Mouse (Mus musculus): ENCODE measurements around the gene Olfr961. TPM values are rescaled to one million over a fixed set of nuclear protein-coding genes. Genes with fewer than 3 reads are reported as not detected.

Gene Olfr961
- total and polyA plus RNA-seq, 3 experiments = 0.11 TPM; not detected in 2

Other genes starting within 250 kb of the Olfr961 start
- gene Olfr952, start 217.9 kb upstream of the Olfr961 start, total RNA-seq (2014; fragmentation: Nextera tagmentation) = not detected in 2 replicates
- not detected in 2 replicates for gene Olfr952, start 217.9 kb upstream of the Olfr961 start, total RNA-seq (2017)
- gene Olfr952, start 217.9 kb upstream of the Olfr961 start, polyA plus RNA-seq (2012) = not detected in 2 replicates
- gene Olfr954, start 188.4 kb upstream of the Olfr961 start, total RNA-seq (2014; fragmentation: Nextera tagmentation) = not detected in 2 replicates
- 0.06 and 0.11 TPM in 2 replicates for gene Olfr954, start 188.4 kb upstream of the Olfr961 start, total RNA-seq (2017)
- not detected in 2 replicates for gene Olfr954, start 188.4 kb upstream of the Olfr961 start, polyA plus RNA-seq (2012)
- gene Olfr955, start 173.1 kb upstream of the Olfr961 start, total RNA-seq (2014; fragmentation: Nextera tagmentation) = not detected in 2 replicates
- gene Olfr955, start 173.1 kb upstream of the Olfr961 start, total RNA-seq (2017) = 0.17 TPM in 1 of 2 replicates, not detected in the other
- gene Olfr955, start 173.1 kb upstream of the Olfr961 start, polyA plus RNA-seq (2012) = not detected in 2 replicates
- gene Olfr44, start 151.1 kb upstream of the Olfr961 start, total RNA-seq (2014; fragmentation: Nextera tagmentation) = not detected in 2 replicates
- gene Olfr44, start 151.1 kb upstream of the Olfr961 start, total RNA-seq (2017) = 0.05 TPM in 1 of 2 replicates, not detected in the other
- not detected in 2 replicates for gene Olfr44, start 151.1 kb upstream of the Olfr961 start, polyA plus RNA-seq (2012)
- not detected in 2 replicates for gene Olfr957, start 129.3 kb upstream of the Olfr961 start, total RNA-seq (2014; fragmentation: Nextera tagmentation)
- gene Olfr957, start 129.3 kb upstream of the Olfr961 start, total RNA-seq (2017) = 0.22 TPM in 1 of 2 replicates, not detected in the other
- gene Olfr957, start 129.3 kb upstream of the Olfr961 start, polyA plus RNA-seq (2012) = not detected in 2 replicates
- not detected in 2 replicates for gene Olfr958, start 91.0 kb upstream of the Olfr961 start, total RNA-seq (2014; fragmentation: Nextera tagmentation)
- gene Olfr958, start 91.0 kb upstream of the Olfr961 start, total RNA-seq (2017) = 0.06 and 0.11 TPM in 2 replicates
- gene Olfr958, start 91.0 kb upstream of the Olfr961 start, polyA plus RNA-seq (2012) = not detected in 2 replicates
- not detected in 2 replicates for gene Olfr959, start 69.5 kb upstream of the Olfr961 start, total RNA-seq (2014; fragmentation: Nextera tagmentation)
- 0.05 and 0.23 TPM in 2 replicates for gene Olfr959, start 69.5 kb upstream of the Olfr961 start, total RNA-seq (2017)
- not detected in 2 replicates for gene Olfr959, start 69.5 kb upstream of the Olfr961 start, polyA plus RNA-seq (2012)
- gene AW551984, start 40.7 kb upstream of the Olfr961 start, total RNA-seq (2014; fragmentation: Nextera tagmentation) = not detected in 2 replicates
- gene AW551984, start 40.7 kb upstream of the Olfr961 start, total RNA-seq (2017) = 0.27 TPM in 1 of 2 replicates, not detected in the other
- not detected in 2 replicates for gene AW551984, start 40.7 kb upstream of the Olfr961 start, polyA plus RNA-seq (2012)
- gene Olfr148, start 34.4 kb upstream of the Olfr961 start, total RNA-seq (2014; fragmentation: Nextera tagmentation) = not detected in 2 replicates
- 0.12 TPM in 1 of 2 replicates, not detected in the other for gene Olfr148, start 34.4 kb upstream of the Olfr961 start, total RNA-seq (2017)
- gene Olfr148, start 34.4 kb upstream of the Olfr961 start, polyA plus RNA-seq (2012) = not detected in 2 replicates
- gene Olfr960, start 23.7 kb upstream of the Olfr961 start, total RNA-seq (2014; fragmentation: Nextera tagmentation) = not detected in 2 replicates
- gene Olfr960, start 23.7 kb upstream of the Olfr961 start, total RNA-seq (2017) = 0.49 TPM in 1 of 2 replicates, not detected in the other
- not detected in 2 replicates for gene Olfr960, start 23.7 kb upstream of the Olfr961 start, polyA plus RNA-seq (2012)
- gene Olfr963, start 22.1 kb downstream of the Olfr961 start, total RNA-seq (2014; fragmentation: Nextera tagmentation) = not detected in 2 replicates
- 0.06 TPM in 1 of 2 replicates, not detected in the other for gene Olfr963, start 22.1 kb downstream of the Olfr961 start, total RNA-seq (2017)
- gene Olfr963, start 22.1 kb downstream of the Olfr961 start, polyA plus RNA-seq (2012) = not detected in 2 replicates
- gene Olfr149, start 62.0 kb downstream of the Olfr961 start, total RNA-seq (2014; fragmentation: Nextera tagmentation) = not detected in 2 replicates
- 0.17 TPM in 1 of 2 replicates, not detected in the other for gene Olfr149, start 62.0 kb downstream of the Olfr961 start, total RNA-seq (2017)
- not detected in 2 replicates for gene Olfr149, start 62.0 kb downstream of the Olfr961 start, polyA plus RNA-seq (2012)
- not detected in 2 replicates for gene Olfr965, start 66.3 kb downstream of the Olfr961 start, total RNA-seq (2014; fragmentation: Nextera tagmentation)
- 0.23 TPM in 1 of 2 replicates, not detected in the other for gene Olfr965, start 66.3 kb downstream of the Olfr961 start, total RNA-seq (2017)
- gene Olfr965, start 66.3 kb downstream of the Olfr961 start, polyA plus RNA-seq (2012) = not detected in 2 replicates
- not detected in 2 replicates for gene Olfr150, start 85.9 kb downstream of the Olfr961 start, total RNA-seq (2014; fragmentation: Nextera tagmentation)
- 0.11 TPM in 1 of 2 replicates, not detected in the other for gene Olfr150, start 85.9 kb downstream of the Olfr961 start, total RNA-seq (2017)
- not detected in 2 replicates for gene Olfr150, start 85.9 kb downstream of the Olfr961 start, polyA plus RNA-seq (2012)
- not detected in 2 replicates for gene Olfr967, start 101.2 kb downstream of the Olfr961 start, total RNA-seq (2014; fragmentation: Nextera tagmentation)
- gene Olfr967, start 101.2 kb downstream of the Olfr961 start, total RNA-seq (2017) = 0.16 TPM in 1 of 2 replicates, not detected in the other
- not detected in 2 replicates for gene Olfr967, start 101.2 kb downstream of the Olfr961 start, polyA plus RNA-seq (2012)
- gene Olfr968, start 138.2 kb downstream of the Olfr961 start, total RNA-seq (2014; fragmentation: Nextera tagmentation) = not detected in 2 replicates
- 0.06 and 0.11 TPM in 2 replicates for gene Olfr968, start 138.2 kb downstream of the Olfr961 start, total RNA-seq (2017)
- gene Olfr968, start 138.2 kb downstream of the Olfr961 start, polyA plus RNA-seq (2012) = not detected in 2 replicates
- not detected in 2 replicates for gene Olfr969, start 145.9 kb downstream of the Olfr961 start, total RNA-seq (2014; fragmentation: Nextera tagmentation)
- gene Olfr969, start 145.9 kb downstream of the Olfr961 start, total RNA-seq (2017) = not detected in 2 replicates
- not detected in 2 replicates for gene Olfr969, start 145.9 kb downstream of the Olfr961 start, polyA plus RNA-seq (2012)
- not detected in 2 replicates for gene Olfr970, start 163.8 kb downstream of the Olfr961 start, total RNA-seq (2014; fragmentation: Nextera tagmentation)
- gene Olfr970, start 163.8 kb downstream of the Olfr961 start, total RNA-seq (2017) = 0.33 TPM in 1 of 2 replicates, not detected in the other
- gene Olfr970, start 163.8 kb downstream of the Olfr961 start, polyA plus RNA-seq (2012) = not detected in 2 replicates
- gene Olfr971, start 191.8 kb downstream of the Olfr961 start, total RNA-seq (2014; fragmentation: Nextera tagmentation) = not detected in 2 replicates
- gene Olfr971, start 191.8 kb downstream of the Olfr961 start, total RNA-seq (2017) = not detected in 2 replicates
- not detected in 2 replicates for gene Olfr971, start 191.8 kb downstream of the Olfr961 start, polyA plus RNA-seq (2012)
- not detected in 2 replicates for gene Olfr972, start 221.3 kb downstream of the Olfr961 start, total RNA-seq (2014; fragmentation: Nextera tagmentation)
- 0.44 TPM in 1 of 2 replicates, not detected in the other for gene Olfr972, start 221.3 kb downstream of the Olfr961 start, total RNA-seq (2017)
- gene Olfr972, start 221.3 kb downstream of the Olfr961 start, polyA plus RNA-seq (2012) = not detected in 2 replicates